Mouse (Mus musculus): Measurements from ENCODE around the gene Atp13a4. TPM values are rescaled to one million over a fixed set of nuclear protein-coding genes. Genes with fewer than 3 reads are reported as not detected.

Gene Atp13a4
- total RNA-seq, 4 experiments from 2014 or later: 0.82 TPM; not detected in 3

GRCm38 (mm10) chr16:29480396-29480795 lies 64.3 kb downstream of the Atp13a4 start:
- DNase-seq (ENCODE audit: low spot score): no peak

GRCm38 (mm10) chr16:29463798-29464197 lies 80.9 kb downstream of the Atp13a4 start:
- no peak for DNase-seq (ENCODE audit: low spot score)

- no peak for DNase-seq (ENCODE audit: low spot score)
Measured at GRCm38 (mm10) chr16:29459331-29459730, 85.3 kb downstream of the Atp13a4 start.

GRCm38 (mm10) chr16:29456851-29457250 lies 87.8 kb downstream of the Atp13a4 start:
- DNase-seq (ENCODE audit: low spot score): no peak

GRCm38 (mm10) chr16:29453282-29453681 lies 91.4 kb downstream of the Atp13a4 start:
- DNase-seq (ENCODE audit: low spot score): no peak

GRCm38 (mm10) chr16:29451706-29452105 lies 93.0 kb downstream of the Atp13a4 start:
- DNase-seq (ENCODE audit: low spot score): no peak

- peak; percentile 12 for DNase-seq (ENCODE audit: low spot score)
Measured at GRCm38 (mm10) chr16:29442126-29442525, 102.5 kb downstream of the Atp13a4 start.

- DNase-seq (ENCODE audit: low spot score): no peak
Measured at GRCm38 (mm10) chr16:29441405-29441985, 103.2 kb downstream of the Atp13a4 start.

GRCm38 (mm10) chr16:29438045-29438444 lies 106.6 kb downstream of the Atp13a4 start:
- no peak for DNase-seq (ENCODE audit: low spot score)

- no peak for DNase-seq (ENCODE audit: low spot score)
Measured at GRCm38 (mm10) chr16:29435746-29436145, 108.9 kb downstream of the Atp13a4 start.

GRCm38 (mm10) chr16:29434712-29435111 lies 110.0 kb downstream of the Atp13a4 start:
- no peak for DNase-seq (ENCODE audit: low spot score)

- DNase-seq (ENCODE audit: low spot score): no peak
Measured at GRCm38 (mm10) chr16:29414822-29415221, 129.8 kb downstream of the Atp13a4 start.

GRCm38 (mm10) chr16:29407319-29407718 lies 137.3 kb downstream of the Atp13a4 start:
- no peak for DNase-seq (ENCODE audit: low spot score)

GRCm38 (mm10) chr16:29399079-29399478 lies 145.6 kb downstream of the Atp13a4 start:
- no peak for DNase-seq (ENCODE audit: low spot score)

- DNase-seq (ENCODE audit: low spot score): no peak
Measured at GRCm38 (mm10) chr16:29384781-29385180, 159.9 kb downstream of the Atp13a4 start.

GRCm38 (mm10) chr16:29378458-29378857 lies 166.2 kb downstream of the Atp13a4 start, which contains the start of gene Atp13a5:
TSS of gene Atp13a5 (minus strand) at chr16:29378732.
- no peak for DNase-seq (ENCODE audit: low spot score)

GRCm38 (mm10) chr16:29374636-29375035 lies 170.0 kb downstream of the Atp13a4 start:
- no peak for DNase-seq (ENCODE audit: low spot score)

Other genes starting within 250 kb of the Atp13a4 start
- not detected for gene Atp13a5, start 166.1 kb downstream of the Atp13a4 start, total RNA-seq (2022)
- 100 to 1,000 TPM; 148 to 189 (median 170) TPM for gene Opa1, start 34.5 kb upstream of the Atp13a4 start, total RNA-seq (2022)